Mouse (Mus musculus) midbrain, postnatal 0 days (tissue): ENCODE measurements at regions not wholly inside any gene's neighbourhood (a gene's known extent, or its start where the extent isn't known, plus 50 kb on each side); places are given as distances from the start of the nearest gene placed in this dataset.

ENCODE experiments used
- ATAC-seq: fragments of 200-750 bp; cut with Nextera tagmentation; 2 replicates; pipeline ENCODE4 v1.8.0; 2017; ENCODE audit warnings: moderate number of reproducible peaks, mild to moderate bottlenecking, moderate TSS enrichment, moderate library complexity; ENCODE audit not compliant: low FRiP score
- DNase-seq: peaks from one replicate; pipeline ENCODE4 v3.0.0-alpha.2; 2015; ENCODE audit warnings: low spot score
- H3K27ac ChIP-seq: fragments of 300-500 bp; sonication (generic); 2 replicates; pipeline ENCODE4 v1.5.1; 2014; ENCODE audit warnings: low read depth, mild to moderate bottlenecking, low read length, mixed read lengths
- H3K27me3 ChIP-seq: fragments of 300-500 bp; sonication (generic); 2 replicates; pipeline ENCODE4 v1.6.1; 2014; ENCODE audit warnings: low read length, control low read depth, mixed read lengths; ENCODE audit not compliant: insufficient read depth
- H3K36me3 ChIP-seq: fragments of 300-500 bp; sonication (generic); 2 replicates; pipeline ENCODE4 v1.6.1; 2014; ENCODE audit warnings: low read length, control low read depth, mixed read lengths; ENCODE audit not compliant: insufficient read depth
- H3K4me1 ChIP-seq: fragments of 300-500 bp; sonication (generic); 2 replicates; pipeline ENCODE4 v1.6.1; 2014; ENCODE audit warnings: mild to moderate bottlenecking, control low read depth, antibody characterized with exemption, low read length, mixed read lengths; ENCODE audit not compliant: insufficient read depth
- H3K4me2 ChIP-seq: fragments of 300-500 bp; sonication (generic); 2 replicates; pipeline ENCODE4 v1.6.1; 2014; ENCODE audit warnings: low read depth, mild to moderate bottlenecking, low read length, mixed read lengths; ENCODE audit not compliant: poor library complexity, severe bottlenecking
- H3K4me3 ChIP-seq: fragments of 300-500 bp; sonication (generic); 2 replicates; pipeline ENCODE4 v1.5.1; 2014; ENCODE audit warnings: low read depth, mild to moderate bottlenecking, low read length, moderate library complexity
- H3K9ac ChIP-seq: fragments of 300-500 bp; sonication (generic); replicated peaks from 2 replicates; pipeline ENCODE4 v1.6.1; 2014; ENCODE audit warnings: mild to moderate bottlenecking, low read length, moderate library complexity, mixed read lengths; ENCODE audit not compliant: poor library complexity, severe bottlenecking
- H3K9me3 ChIP-seq: fragments of 300-500 bp; sonication (generic); 2 replicates; pipeline ENCODE4 v1.6.1; 2016; ENCODE audit warnings: low read length, control low read depth
- CTCF ChIP-seq: IDR thresholded peaks from 2 replicates; pipeline ENCODE4 v1.5.1; 2016; ENCODE audit warnings: antibody characterized with exemption, mild to moderate bottlenecking
- WGBS: fragments of 180-500 bp; shearing (Covaris S2); extraction: QIAGEN DNeasy Blood & Tissue Kit; methylation state at CpG from one replicate; pipeline ENCODE4 v1.1.7; 2014; 5-methylcytosine and 5-hydroxymethylcytosine counted together

GRCm38 (mm10) chr3:40456070-40456469 lies 75.0 kb upstream of the Intu start:
- no peak for TF ChIP-seq CTCF
- Histone ChIP-seq H3K4me2 (no peak overlapping the region), H3K9ac (no peak overlapping the region), H3K4me3 (no peak overlapping the region), H3K27ac (no peak overlapping the region), H3K36me3 (no peaks in the 10 kb centered on the region), H3K27me3 (no peaks in the 10 kb centered on the region), H3K9me3 (no peaks in the 10 kb centered on the region), H3K4me1 (no peaks in the 10 kb centered on the region; the same call in 1 of the 2 replicates)
- ATAC-seq (no peak), DNase-seq (no peak)
- 76% methylated on average over 2 of the region's 2 CpGs for WGBS

DNA sequence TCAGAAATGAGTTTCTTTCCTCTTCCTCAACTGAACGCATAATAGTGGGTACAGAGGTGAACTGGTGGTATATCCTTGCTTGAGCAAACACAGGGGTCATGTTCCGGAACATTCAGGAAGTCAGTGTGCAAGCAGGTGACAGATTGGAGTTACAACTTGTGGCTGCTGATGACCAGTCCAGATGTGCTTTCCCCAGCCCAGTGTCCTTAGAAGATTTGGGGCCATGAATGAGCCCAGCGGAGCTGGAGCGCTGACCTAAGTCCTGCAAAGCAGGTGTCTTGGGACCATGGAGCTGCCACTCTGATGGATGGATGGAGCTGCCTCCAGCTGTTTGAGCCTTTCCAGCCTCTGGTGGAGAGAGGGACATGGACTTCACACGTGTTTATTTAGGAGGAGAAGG lies 72.6 kb upstream of the Intu start:
- H3K27me3 ChIP-seq = no peaks in the 10 kb centered on the region
- TF ChIP-seq CTCF = no peak
- no peak overlapping the region for H3K27ac ChIP-seq
- no peaks in the 10 kb centered on the region for H3K36me3 ChIP-seq
- no peak overlapping the region for H3K4me3 ChIP-seq
- ATAC-seq = no peak
- H3K9ac ChIP-seq = no peak overlapping the region
- H3K9me3 ChIP-seq = no peaks in the 10 kb centered on the region
- H3K4me1 ChIP-seq = no peaks in the 10 kb centered on the region; the same call in 1 of the 2 replicates
- 88% methylated on average over 5 of the region's 5 CpGs for WGBS
- no peak for DNase-seq
- no peak overlapping the region for H3K4me2 ChIP-seq

DNA sequence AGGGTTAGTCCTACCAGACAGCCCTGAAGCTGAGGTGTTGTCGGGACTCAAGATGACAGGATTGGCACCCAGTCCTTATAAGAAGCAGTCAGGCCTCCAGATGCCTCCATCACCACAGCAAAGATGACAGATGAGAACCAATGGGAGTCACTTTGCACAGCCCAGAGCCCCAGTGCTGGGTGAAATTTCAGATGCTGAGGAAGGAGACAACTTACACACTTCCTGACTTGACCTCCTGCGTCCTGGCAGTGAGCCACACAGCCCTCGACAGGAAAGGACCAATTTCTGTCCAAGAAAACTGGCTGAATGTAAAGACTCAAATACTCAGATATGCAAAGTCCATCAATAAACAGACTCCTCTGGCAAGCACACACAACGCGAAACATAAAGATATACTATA lies 67.6 kb upstream of the Intu start:
- Histone ChIP-seq H3K9ac (no peak overlapping the region), H3K4me1 (no peaks in the 10 kb centered on the region), H3K4me2 (no peak overlapping the region), H3K9me3 (no peaks in the 10 kb centered on the region), H3K36me3 (no peaks in the 10 kb centered on the region), H3K27ac (no peak overlapping the region), H3K27me3 (no peaks in the 10 kb centered on the region), H3K4me3 (no peak overlapping the region)
- WGBS = 83% methylated on average over 5 of the region's 5 CpGs
- no peak for TF ChIP-seq CTCF
- no peak for DNase-seq
- ATAC-seq = no peak

GRCm38 (mm10) chr3:40470101-40470500 lies 61.0 kb upstream of the Intu start:
- no peaks in the 10 kb centered on the region for H3K9me3 ChIP-seq
- H3K27ac ChIP-seq = no peak overlapping the region
- no peak overlapping the region for H3K9ac ChIP-seq
- no peak for DNase-seq
- H3K27me3 ChIP-seq = no peaks in the 10 kb centered on the region
- no peak overlapping the region for H3K4me2 ChIP-seq
- H3K4me3 ChIP-seq = no peak overlapping the region
- WGBS = 65% methylated on average over 6 of the region's 6 CpGs
- ATAC-seq = no peak
- TF ChIP-seq CTCF = no peak
- H3K4me1 ChIP-seq = no peaks in the 10 kb centered on the region
- H3K36me3 ChIP-seq = no peaks in the 10 kb centered on the region

- 89% methylated on average over 6 of the region's 6 CpGs for WGBS
- Histone ChIP-seq H3K27ac (no peak overlapping the region), H3K4me2 (no peak overlapping the region), H3K4me1 (no peaks in the 10 kb centered on the region), H3K9ac (no peak overlapping the region), H3K9me3 (no peaks in the 10 kb centered on the region), H3K27me3 (no peaks in the 10 kb centered on the region), H3K4me3 (no peak overlapping the region), H3K36me3 (no peaks in the 10 kb centered on the region)
- DNase-seq (no peak), ATAC-seq (no peak)
- no peak for TF ChIP-seq CTCF
Observed at GRCm38 (mm10) chr3:40472766-40473165, 58.3 kb upstream of the Intu start.

- DNase-seq (peak; percentile 3), ATAC-seq (no peak)
- H3K36me3 ChIP-seq = no peaks in the 10 kb centered on the region
- no peaks in the 10 kb centered on the region for H3K27me3 ChIP-seq
- H3K9me3 ChIP-seq = no peaks in the 10 kb centered on the region
- H3K9ac ChIP-seq = no peak overlapping the region
- no peak overlapping the region for H3K4me2 ChIP-seq
- H3K4me3 ChIP-seq = no peak overlapping the region
- H3K4me1 ChIP-seq = no peaks in the 10 kb centered on the region
- H3K27ac ChIP-seq = no peak overlapping the region
- TF ChIP-seq CTCF = no peak
- 81% methylated on average over 15 of the region's 15 CpGs for WGBS
Observed at GRCm38 (mm10) chr3:40480258-40480951, 50.7 kb upstream of the Intu start.
